Mouse (Mus musculus) stomach, embryonic 14.5 days (tissue): ENCODE results near the gene Gm14147. TPM values are rescaled to one million over a fixed set of nuclear protein-coding genes. Genes with fewer than 3 reads are reported as not detected.
"Not testable (repeated sequence)": the region's sequence is repeated elsewhere in the genome, so short reads cannot be mapped to it uniquely, and the experiment has no call there.

Experiments used
- ATAC-seq: fragments of 200-750 bp; cut with Nextera tagmentation; 2 replicates; pipeline ENCODE4 v1.8.0; 2017; ENCODE audit warnings: low read depth, moderate TSS enrichment; ENCODE audit not compliant: insufficient number of reproducible peaks, insufficient read depth, low FRiP score
- H3K27ac ChIP-seq: fragments of 300-500 bp; sonication (generic); 2 replicates; pipeline ENCODE4 v1.5.1; 2014; ENCODE audit warnings: mild to moderate bottlenecking, low read length, moderate library complexity, mixed read lengths
- H3K27me3 ChIP-seq: fragments of 300-500 bp; sonication (generic); 2 replicates; pipeline ENCODE4 v1.6.1; 2014; ENCODE audit warnings: low read length, control low read depth, mixed read lengths; ENCODE audit not compliant: control insufficient read depth, insufficient read depth
- H3K36me3 ChIP-seq: fragments of 300-500 bp; sonication (generic); 2 replicates; pipeline ENCODE4 v1.6.1; 2014; ENCODE audit warnings: mild to moderate bottlenecking, control low read depth, low read length, moderate library complexity, mixed read lengths; ENCODE audit not compliant: control insufficient read depth, insufficient read depth
- H3K4me1 ChIP-seq: fragments of 300-500 bp; sonication (generic); 2 replicates; pipeline ENCODE4 v1.6.1; 2014; ENCODE audit warnings: low read length, control low read depth, mixed read lengths; ENCODE audit not compliant: control insufficient read depth, insufficient read depth
- H3K4me2 ChIP-seq: fragments of 300-500 bp; sonication (generic); replicated peaks from 2 replicates; pipeline ENCODE4 v1.6.1; 2014; ENCODE audit warnings: low read depth, low read length, control low read depth
- H3K4me3 ChIP-seq: fragments of 300-500 bp; sonication (generic); 2 replicates; pipeline ENCODE4 v1.5.1; 2014; ENCODE audit warnings: low read depth, low read length, control low read depth
- H3K9ac ChIP-seq: fragments of 300-500 bp; sonication (generic); replicated peaks from 2 replicates; pipeline ENCODE4 v1.6.1; 2014; ENCODE audit warnings: low read depth, mild to moderate bottlenecking, control low read depth, low read length, moderate library complexity, mixed read lengths
- H3K9me3 ChIP-seq: fragments of 300-500 bp; sonication (generic); 2 replicates; pipeline ENCODE4 v1.6.1; 2016; ENCODE audit warnings: low read depth, low read length, control low read depth; ENCODE audit not compliant: control insufficient read depth
- WGBS: fragments of 180-500 bp; shearing (Covaris S2); extraction: QIAGEN DNeasy Blood & Tissue Kit; methylation state at CpG from one replicate; pipeline ENCODE4 v1.1.7; 2014; 5-methylcytosine and 5-hydroxymethylcytosine counted together
- polyA plus RNA-seq: library from polyadenylated mRNA; unstranded; fragments of >200 nt; fragmentation: Nextera tagmentation; extraction: Ambion mirVana; gene quantifications from 2 replicates; pipeline ENCODE4 v1.2.1, GENCODE M21; 2014

Gm14147 gene
- not detected in 2 replicates for polyA plus RNA-seq

- H3K9me3 ChIP-seq, H3K27me3 ChIP-seq, H3K9ac ChIP-seq, H3K36me3 ChIP-seq, H3K4me3 ChIP-seq, H3K4me2 ChIP-seq, ATAC-seq, H3K4me1 ChIP-seq, H3K27ac ChIP-seq: not testable (repeated sequence)
- no CpG with 5 or more reads among the region's 3 CpGs for WGBS
These were observed at the start of gene Gm14147 for GRCm38 (mm10) chr2:151097945-151098344. TSS of gene Gm14147 (plus strand) at chr2:151098245.

GRCm38 (mm10) chr2:151056637-151057036, 41.4 kb upstream of the Gm14147 start:
- H3K4me3 ChIP-seq, result no peak overlapping the region
- H3K27me3 ChIP-seq, result no peaks in the 10 kb centered on the region
- no peaks in the 10 kb centered on the region for H3K4me1 ChIP-seq
- H3K36me3 ChIP-seq, result no peaks in the 10 kb centered on the region
- H3K4me2 ChIP-seq, result no peak overlapping the region
- WGBS, result 61% methylated on average over 1 of the region's 1 CpGs
- peak; percentile 18; the same call in 1 of the 2 replicates for ATAC-seq
- no peaks in the 10 kb centered on the region for H3K9me3 ChIP-seq
- no peak overlapping the region for H3K27ac ChIP-seq
- no peak overlapping the region for H3K9ac ChIP-seq

- not testable (repeated sequence) for H3K27me3 ChIP-seq, H3K27ac ChIP-seq, H3K36me3 ChIP-seq, ATAC-seq, H3K9ac ChIP-seq, H3K4me2 ChIP-seq, H3K4me3 ChIP-seq, H3K4me1 ChIP-seq, H3K9me3 ChIP-seq
- no CpG with 5 or more reads among the region's 3 CpGs for WGBS
These were observed 5.8 kb upstream of the Gm14147 start, which contains the start of gene Gm14151 for GRCm38 (mm10) chr2:151092250-151092649. TSS of gene Gm14151 (minus strand) at chr2:151092350.

Other genes with a start within 250 kb of the Gm14147 start
- 59.5 and 63.0 TPM in 2 replicates for gene Abhd12, start 193.5 kb upstream of the Gm14147 start, polyA plus RNA-seq
- 43.5 and 44.8 TPM in 2 replicates for gene Gins1, start 192.8 kb upstream of the Gm14147 start, polyA plus RNA-seq
- 13.0 and 14.0 TPM in 2 replicates for gene Ninl, start 58.9 kb upstream of the Gm14147 start, polyA plus RNA-seq
- 48.7 and 61.3 TPM in 2 replicates for gene Nanp, start 58.8 kb upstream of the Gm14147 start, polyA plus RNA-seq
- gene Gm14151, start 5.9 kb upstream of the Gm14147 start, polyA plus RNA-seq, result not detected in 2 replicates